Mouse (Mus musculus): ENCODE measurements at regions not wholly inside any gene's neighbourhood (a gene's known extent, or its start where the extent isn't known, plus 50 kb on each side); places are given as distances from the start of the nearest gene placed in this dataset.

DNA sequence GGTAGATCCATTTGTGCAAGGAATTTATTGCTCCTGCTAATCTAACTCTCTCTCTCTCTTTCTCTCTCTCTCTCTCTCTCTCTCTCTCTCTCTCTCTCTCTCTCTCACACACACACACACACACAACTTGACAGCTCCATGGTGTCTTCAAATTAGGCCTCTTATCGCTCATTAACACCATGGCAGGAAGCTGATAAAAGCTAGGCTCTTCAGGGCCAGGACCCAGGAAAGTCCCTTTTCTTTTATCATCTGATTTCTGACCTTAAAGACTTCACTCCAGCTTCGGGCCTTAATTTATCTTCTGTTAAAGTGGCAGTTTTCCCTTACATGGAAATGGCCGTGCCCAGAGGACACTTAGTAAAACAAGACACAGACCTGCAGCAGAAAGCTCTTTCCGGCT, 178.4 kb upstream of the Bmp2 start:
- no peaks in the 10 kb centered on the region for H3K9me3 ChIP-seq (ENCODE audit: control insufficient read depth, low read length)
- peaks cover 19% of the 10 kb centered on the region for H3K4me1 ChIP-seq (ENCODE audit: control insufficient read depth)
- no peaks in the 10 kb centered on the region for H3K36me3 ChIP-seq (ENCODE audit: control insufficient read depth)
- no peak overlapping the region for H3K4me3 ChIP-seq (replicated peaks)
- no peaks in the 10 kb centered on the region for H3K27me3 ChIP-seq (ENCODE audit: control insufficient read depth)
- no peak for TF ChIP-seq GATA1 (IDR thresholded peaks at IDR 0.05; ENCODE audit: low read length)

DNA sequence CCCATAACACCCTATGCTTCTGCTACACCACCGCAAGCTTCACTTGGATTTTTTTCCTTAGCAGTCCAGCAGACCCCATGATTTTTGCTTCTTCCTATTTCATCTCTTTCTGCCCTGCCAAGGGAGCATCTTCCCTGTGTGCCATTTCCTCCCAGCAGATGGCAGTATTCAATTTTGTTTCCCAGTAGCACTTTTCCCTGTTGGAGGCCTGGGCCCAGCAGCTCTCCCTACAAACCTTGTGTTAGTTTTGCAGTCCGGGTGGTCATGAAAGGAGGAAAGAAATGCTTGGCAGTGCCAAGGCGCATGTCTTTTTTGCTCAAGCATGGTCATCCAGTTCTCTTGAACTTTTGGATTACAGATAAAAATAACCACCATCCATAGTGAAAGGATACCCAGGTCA, 170.9 kb upstream of the Bmp2 start:
- H3K27me3 ChIP-seq (ENCODE audit: control insufficient read depth), result no peaks in the 10 kb centered on the region
- H3K4me3 ChIP-seq (replicated peaks), result no peak overlapping the region
- H3K4me1 ChIP-seq (ENCODE audit: control insufficient read depth), result no peaks in the 10 kb centered on the region
- TF ChIP-seq TAL1 (IDR thresholded peaks at IDR 0.05; ENCODE audit: low read length) (no peak), GATA1 (IDR thresholded peaks at IDR 0.05; ENCODE audit: low read length) (no peak)
- no peaks in the 10 kb centered on the region for H3K36me3 ChIP-seq (ENCODE audit: control insufficient read depth)
- no peaks in the 10 kb centered on the region for H3K9me3 ChIP-seq (ENCODE audit: control insufficient read depth, low read length)

DNA sequence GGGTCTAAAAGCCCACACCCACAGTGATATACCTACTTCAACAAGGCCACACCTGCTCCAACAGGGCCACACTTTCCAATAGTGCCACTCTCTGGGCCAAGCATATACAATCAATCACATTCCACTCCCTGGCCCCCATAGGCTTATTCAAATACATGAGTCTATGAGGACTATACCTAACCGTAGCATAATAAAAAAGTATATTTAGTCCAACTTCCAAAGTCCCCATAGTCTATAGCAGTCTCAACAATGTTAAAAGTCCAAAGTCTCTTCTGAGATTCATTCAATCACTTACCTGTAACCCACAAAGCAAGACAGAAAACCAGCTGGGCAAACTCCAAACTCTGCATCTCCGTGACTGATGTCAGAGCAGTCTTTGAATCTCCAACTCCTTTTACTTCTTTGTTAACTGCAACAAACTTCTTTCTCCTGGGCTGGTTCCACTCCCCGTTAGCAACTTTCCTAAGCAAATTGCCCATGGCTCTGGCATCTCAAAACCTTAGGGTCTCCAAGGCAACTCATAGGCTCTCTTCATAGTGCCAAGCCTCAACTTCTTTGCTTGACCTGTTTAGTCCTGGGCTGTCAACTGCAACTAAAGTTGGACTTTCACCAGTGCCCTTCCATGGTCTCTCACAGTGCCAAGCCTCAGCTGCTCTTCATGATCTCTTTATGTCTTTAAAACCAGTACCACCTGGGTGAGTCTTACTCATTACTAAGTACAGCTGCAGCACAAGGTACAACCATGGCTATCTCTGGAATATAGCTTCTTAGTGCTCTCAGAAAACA, 168.6 kb upstream of the Bmp2 start:
- Histone ChIP-seq H3K4me1 (ENCODE audit: control insufficient read depth) (no peaks in the 10 kb centered on the region), H3K9me3 (ENCODE audit: control insufficient read depth, low read length) (no peaks in the 10 kb centered on the region), H3K27me3 (ENCODE audit: control insufficient read depth) (no peaks in the 10 kb centered on the region), H3K36me3 (ENCODE audit: control insufficient read depth) (no peaks in the 10 kb centered on the region), H3K4me3 (replicated peaks) (no peak overlapping the region)
- no peak for TF ChIP-seq GATA1 (IDR thresholded peaks at IDR 0.05; ENCODE audit: low read length)
- no peak for TF ChIP-seq TAL1 (IDR thresholded peaks at IDR 0.05; ENCODE audit: low read length)

- no peak overlapping the region for H3K4me3 ChIP-seq (replicated peaks)
- no peak for TF ChIP-seq TAL1 (IDR thresholded peaks at IDR 0.05; ENCODE audit: low read length)
- no peak for TF ChIP-seq GATA1 (IDR thresholded peaks at IDR 0.05; ENCODE audit: low read length)
Measured at GRCm38 (mm10) chr2:133385297-133385696, 166.7 kb upstream of the Bmp2 start.

GRCm38 (mm10) chr2:133387349-133387748, 164.6 kb upstream of the Bmp2 start:
- Histone ChIP-seq H3K4me3 (replicated peaks) (no peak overlapping the region), H3K36me3 (ENCODE audit: control insufficient read depth) (no peaks in the 10 kb centered on the region), H3K27me3 (ENCODE audit: control insufficient read depth) (no peaks in the 10 kb centered on the region), H3K9me3 (ENCODE audit: control insufficient read depth, low read length) (no peaks in the 10 kb centered on the region), H3K4me1 (ENCODE audit: control insufficient read depth) (no peaks in the 10 kb centered on the region)
- TF ChIP-seq GATA1 (IDR thresholded peaks at IDR 0.05; ENCODE audit: low read length), result no peak
- TF ChIP-seq TAL1 (IDR thresholded peaks at IDR 0.05; ENCODE audit: low read length), result no peak

More at GRCm38 (mm10) chr2:133385297-133385696, 166.7 kb upstream of the Bmp2 start:
- no peaks in the 10 kb centered on the region for H3K27me3 ChIP-seq (ENCODE audit: control insufficient read depth)
- no peaks in the 10 kb centered on the region for H3K36me3 ChIP-seq (ENCODE audit: control insufficient read depth)
- no peaks in the 10 kb centered on the region for H3K9me3 ChIP-seq (ENCODE audit: control insufficient read depth, low read length)
- H3K4me1 ChIP-seq (ENCODE audit: control insufficient read depth), result no peaks in the 10 kb centered on the region

GRCm38 (mm10) chr2:133392298-133392697, 159.7 kb upstream of the Bmp2 start:
- Histone ChIP-seq H3K27me3 (ENCODE audit: control insufficient read depth) (no peaks in the 10 kb centered on the region), H3K4me3 (replicated peaks) (no peak overlapping the region), H3K9me3 (ENCODE audit: control insufficient read depth, low read length) (no peaks in the 10 kb centered on the region), H3K4me1 (ENCODE audit: control insufficient read depth) (no peaks in the 10 kb centered on the region), H3K36me3 (ENCODE audit: control insufficient read depth) (no peaks in the 10 kb centered on the region)
- TF ChIP-seq TAL1 (IDR thresholded peaks at IDR 0.05; ENCODE audit: low read length) (no peak), GATA1 (IDR thresholded peaks at IDR 0.05; ENCODE audit: low read length) (no peak)

GRCm38 (mm10) chr2:133397566-133397965, 154.4 kb upstream of the Bmp2 start:
- Histone ChIP-seq H3K27me3 (ENCODE audit: control insufficient read depth) (no peaks in the 10 kb centered on the region), H3K4me1 (ENCODE audit: control insufficient read depth) (peaks cover 15% of the 10 kb centered on the region), H3K36me3 (ENCODE audit: control insufficient read depth) (no peaks in the 10 kb centered on the region), H3K9me3 (ENCODE audit: control insufficient read depth, low read length) (no peaks in the 10 kb centered on the region), H3K4me3 (replicated peaks) (no peak overlapping the region)
- no peak for TF ChIP-seq GATA1 (IDR thresholded peaks at IDR 0.05; ENCODE audit: low read length)
- no peak for TF ChIP-seq TAL1 (IDR thresholded peaks at IDR 0.05; ENCODE audit: low read length)

- Histone ChIP-seq H3K27me3 (ENCODE audit: control insufficient read depth) (no peaks in the 10 kb centered on the region), H3K9me3 (ENCODE audit: control insufficient read depth, low read length) (no peaks in the 10 kb centered on the region), H3K4me3 (replicated peaks) (no peak overlapping the region), H3K4me1 (ENCODE audit: control insufficient read depth) (peaks cover 15% of the 10 kb centered on the region), H3K36me3 (ENCODE audit: control insufficient read depth) (no peaks in the 10 kb centered on the region)
- no peak for TF ChIP-seq GATA1 (IDR thresholded peaks at IDR 0.05; ENCODE audit: low read length)
- TF ChIP-seq TAL1 (IDR thresholded peaks at IDR 0.05; ENCODE audit: low read length), result no peak
Measured at GRCm38 (mm10) chr2:133399059-133399690, 152.8 kb upstream of the Bmp2 start.

- Histone ChIP-seq H3K4me1 (ENCODE audit: control insufficient read depth) (peaks cover 15% of the 10 kb centered on the region), H3K27me3 (ENCODE audit: control insufficient read depth) (no peaks in the 10 kb centered on the region), H3K36me3 (ENCODE audit: control insufficient read depth) (no peaks in the 10 kb centered on the region), H3K9me3 (ENCODE audit: control insufficient read depth, low read length) (no peaks in the 10 kb centered on the region), H3K4me3 (replicated peaks) (no peak overlapping the region)
- no peak for TF ChIP-seq TAL1 (IDR thresholded peaks at IDR 0.05; ENCODE audit: low read length)
- TF ChIP-seq GATA1 (IDR thresholded peaks at IDR 0.05; ENCODE audit: low read length), result no peak
Measured at GRCm38 (mm10) chr2:133400963-133401362, 151.0 kb upstream of the Bmp2 start.

Measured in erythroblast, embryonic 14.5 days (primary cell).